Mouse (Mus musculus): ENCODE measurements at regions not wholly inside any gene's neighbourhood (a gene's known extent, or its start where the extent isn't known, plus 50 kb on each side); places are given as distances from the start of the nearest gene placed in this dataset.
A peak's percentile ranks its signal among the peaks of the same experiment; 100 is the strongest.

DNA sequence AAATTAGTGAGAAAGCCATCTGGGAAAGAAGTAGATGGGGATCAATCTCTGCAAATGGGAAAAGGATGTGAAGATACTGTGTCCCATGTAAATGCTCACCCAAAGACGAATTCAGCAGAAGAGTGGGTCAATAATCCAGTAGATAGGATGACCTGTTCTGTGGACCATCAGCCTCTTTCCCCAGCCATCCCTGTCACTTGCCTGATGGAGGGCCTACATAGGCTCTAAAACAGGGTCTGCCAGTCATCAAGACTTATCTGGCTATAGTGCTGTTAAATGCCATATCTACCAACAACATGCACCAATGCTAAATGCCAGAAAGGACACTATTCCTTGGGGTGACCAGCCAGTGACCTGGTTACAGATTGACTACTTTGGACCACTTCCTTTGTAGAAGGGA, 316.5 kb upstream of the Trpc7 start:
- no peak for DNase-seq (ENCODE audit: extremely low spot score in 1 of 2, low spot score in 1 of 2)

DNA sequence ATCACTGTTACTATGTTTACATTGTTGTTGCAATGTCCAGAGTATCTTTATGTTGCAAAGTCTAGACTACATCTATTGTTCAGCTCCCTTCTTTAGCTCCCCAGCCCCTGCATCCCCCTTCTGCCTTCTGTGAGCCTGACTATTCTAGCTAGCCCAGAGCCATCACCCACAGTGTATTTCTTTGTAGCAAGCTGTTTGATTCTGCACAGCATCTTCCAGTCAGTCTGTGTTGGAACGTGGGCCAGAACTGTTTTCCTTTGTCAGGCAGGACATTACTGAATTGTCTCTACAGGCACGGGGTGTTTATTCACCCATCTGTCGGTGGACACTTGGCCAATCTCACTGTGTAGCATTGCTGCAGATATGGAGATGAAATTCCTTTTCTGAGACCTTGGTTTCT, 295.4 kb upstream of the Trpc7 start:
- no peak for DNase-seq (ENCODE audit: extremely low spot score in 1 of 2, low spot score in 1 of 2)

DNA sequence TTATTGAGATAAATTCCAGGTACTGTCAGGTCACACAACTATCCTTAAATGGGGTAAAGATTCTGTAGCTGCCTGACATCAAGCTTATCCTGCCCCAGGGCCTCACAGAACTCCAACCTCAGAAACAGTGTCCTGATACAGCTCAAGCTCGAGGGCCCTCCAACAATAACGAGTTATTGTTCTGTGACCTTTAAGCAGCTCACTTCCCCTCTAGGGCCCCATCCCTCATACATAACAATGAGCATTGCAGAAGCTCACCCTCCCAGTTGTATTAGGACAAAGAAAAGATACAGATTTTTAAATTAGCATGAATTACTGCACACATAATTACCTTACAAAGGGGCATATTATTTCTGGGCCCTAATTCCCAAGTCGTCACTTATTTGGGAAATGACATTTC, 293.5 kb upstream of the Trpc7 start:
- no peak for DNase-seq (ENCODE audit: extremely low spot score in 1 of 2, low spot score in 1 of 2)

DNA sequence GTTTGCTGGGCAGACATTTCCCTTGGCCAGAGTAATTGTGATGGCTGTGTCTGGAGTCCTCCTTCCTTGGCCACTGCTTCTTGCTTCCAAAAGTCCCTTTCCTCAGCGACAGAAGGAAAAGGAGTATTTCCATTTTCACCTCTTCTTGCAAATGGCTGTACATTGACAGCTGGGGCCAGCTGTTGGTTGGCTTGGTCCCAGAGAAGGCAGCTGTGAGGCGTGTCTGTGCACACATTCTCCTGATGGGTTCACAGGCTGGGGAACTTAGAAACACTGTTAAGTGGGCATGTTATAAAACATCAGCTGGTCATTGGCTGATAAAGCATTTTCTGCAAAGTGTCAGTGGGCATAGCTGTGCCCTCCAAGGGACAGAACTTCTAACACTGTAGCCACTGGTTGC, 290.4 kb upstream of the Trpc7 start:
- no peak for DNase-seq (ENCODE audit: extremely low spot score in 1 of 2, low spot score in 1 of 2)

DNA sequence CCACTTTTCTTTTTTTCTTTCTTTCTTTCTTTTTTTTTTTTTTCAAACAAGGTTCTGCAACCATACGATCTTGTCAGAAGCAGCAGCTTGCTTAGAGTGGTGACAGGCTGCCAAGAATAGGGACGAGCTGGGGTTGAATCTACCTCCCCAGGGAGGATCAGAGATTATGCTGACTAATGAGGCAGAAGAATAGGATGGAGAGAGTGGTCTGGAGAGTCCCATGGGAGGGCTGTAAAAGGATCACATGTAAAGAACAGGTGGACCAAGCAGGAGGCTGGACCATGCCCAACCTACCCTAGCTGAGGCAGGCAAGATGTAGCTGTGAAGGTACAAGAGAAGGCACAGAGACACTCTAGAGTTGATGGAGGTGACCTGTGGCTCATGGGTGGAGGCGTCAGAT, 274.4 kb upstream of the Trpc7 start:
- DNase-seq (ENCODE audit: extremely low spot score in 1 of 2, low spot score in 1 of 2), result no peak

DNA sequence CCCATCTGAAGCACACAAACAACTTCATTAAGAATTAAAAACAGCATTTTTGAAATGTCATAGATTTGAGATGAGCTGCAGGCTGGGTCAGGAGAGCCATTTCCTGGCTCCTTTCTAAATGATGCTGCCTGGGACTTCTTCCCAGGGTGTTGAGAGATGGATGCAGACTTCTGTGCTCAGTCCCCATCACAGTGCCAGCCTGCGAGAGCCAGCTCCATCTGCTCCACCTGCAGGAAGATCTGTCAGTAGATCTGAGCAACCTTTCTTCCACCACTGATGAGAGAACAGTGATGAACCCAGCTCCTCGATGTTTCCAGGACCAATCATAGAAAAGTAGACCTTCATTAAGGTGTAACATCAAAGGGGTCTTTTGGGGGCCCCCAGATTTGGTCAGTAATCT, 273.8 kb upstream of the Trpc7 start:
- peak in 1 of 2 experiments; percentile 21 for DNase-seq (ENCODE audit: extremely low spot score in 1 of 2, low spot score in 1 of 2)

DNA sequence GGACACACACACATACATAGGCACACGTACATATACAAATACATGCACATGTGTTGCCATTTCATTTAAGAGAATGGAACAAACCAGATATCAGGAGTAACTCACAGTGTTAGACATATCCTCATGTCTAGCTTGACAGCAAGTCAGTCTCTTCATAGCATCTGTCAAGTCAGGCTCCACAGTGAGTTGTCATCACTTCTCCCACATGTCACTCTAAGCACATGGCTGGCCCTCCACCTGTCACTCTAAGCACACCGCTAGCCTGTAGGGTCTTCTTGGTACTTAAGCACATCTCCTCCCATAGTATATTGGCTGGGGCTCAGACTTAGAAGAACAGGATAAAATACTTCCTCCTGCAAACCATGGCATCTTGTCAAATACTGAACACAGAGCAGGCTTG, 269.6 kb upstream of the Trpc7 start:
- no peak for DNase-seq (ENCODE audit: extremely low spot score in 1 of 2, low spot score in 1 of 2)

DNA sequence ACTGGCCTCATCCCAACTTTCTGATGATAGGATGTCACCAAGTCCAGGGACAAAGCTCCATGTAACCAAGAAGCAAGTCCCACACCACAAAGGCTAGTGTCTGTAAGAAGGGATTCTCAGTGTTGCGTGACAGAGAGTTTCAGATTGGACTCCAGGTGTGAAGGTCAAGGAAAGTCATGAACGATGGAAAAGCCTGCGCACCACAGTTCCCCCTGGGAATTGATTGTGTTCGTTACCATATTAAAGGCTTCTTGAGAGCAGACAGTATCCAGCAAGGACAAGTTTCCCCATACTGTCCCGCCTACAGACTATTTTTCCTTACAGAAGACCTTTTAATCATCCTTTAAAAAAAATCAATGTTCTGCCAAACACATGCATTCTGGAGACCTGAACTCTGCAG, 257.0 kb upstream of the Trpc7 start:
- DNase-seq (ENCODE audit: extremely low spot score in 1 of 2, low spot score in 1 of 2), result no peak

DNA sequence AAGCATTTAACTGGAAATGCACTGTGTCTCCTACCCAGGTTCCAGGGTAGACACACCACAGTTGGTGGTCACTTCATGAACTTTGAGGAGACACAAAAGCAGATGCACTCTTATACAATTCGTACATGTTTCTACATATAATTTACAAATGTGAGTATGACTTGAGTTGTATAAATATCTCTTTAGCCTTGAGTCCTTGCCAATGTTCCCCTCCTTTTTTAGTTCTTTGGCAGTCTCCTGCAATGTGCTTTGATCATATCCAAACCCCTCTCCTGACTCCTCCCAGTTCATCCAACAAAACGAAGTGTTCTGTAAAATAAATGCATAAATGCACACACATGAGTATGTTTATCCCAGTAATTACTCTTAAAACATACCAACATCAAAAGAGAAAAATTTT, 251.8 kb upstream of the Trpc7 start:
- no peak for DNase-seq (ENCODE audit: extremely low spot score in 1 of 2, low spot score in 1 of 2)

DNA sequence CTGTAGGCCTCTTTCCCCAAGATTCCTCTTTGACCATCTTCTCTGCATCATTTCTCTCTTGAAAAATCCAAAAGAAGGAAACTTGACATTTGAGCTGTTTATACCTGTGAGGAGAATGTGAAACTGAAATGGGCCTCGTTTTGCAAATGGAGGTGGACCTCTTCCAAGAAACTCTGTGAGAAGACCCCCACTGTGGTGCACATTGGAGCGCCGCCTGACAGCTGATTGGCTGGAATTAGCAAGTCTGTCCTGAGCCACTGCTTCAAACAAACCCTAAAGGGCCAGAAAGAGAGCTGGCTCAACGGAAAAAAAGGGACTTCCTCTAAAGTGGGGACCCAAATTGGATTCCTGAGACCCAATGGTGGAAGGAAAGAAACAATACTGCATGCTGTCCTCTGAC, 250.9 kb upstream of the Trpc7 start:
- no peak for DNase-seq (ENCODE audit: extremely low spot score in 1 of 2, low spot score in 1 of 2)

DNA sequence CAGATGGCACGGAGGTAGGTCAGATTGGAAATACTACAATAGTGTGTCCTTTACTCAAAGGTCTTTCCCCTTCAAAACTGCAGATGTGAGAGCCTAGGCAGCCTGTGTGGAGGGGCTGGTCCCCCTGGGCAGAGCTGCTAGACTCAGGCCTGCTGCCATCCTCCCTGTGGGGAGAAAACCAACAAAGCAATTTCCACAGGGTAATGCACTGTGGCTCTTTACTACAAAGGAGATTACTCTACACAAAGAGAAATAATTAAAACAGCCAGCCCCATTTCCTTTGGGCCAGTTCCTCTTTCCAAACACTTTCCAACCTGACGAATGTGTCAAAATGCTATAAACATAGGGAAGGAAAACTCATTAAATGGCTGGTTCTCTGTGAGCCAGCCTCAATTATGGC, 250.0 kb upstream of the Trpc7 start:
- no peak for DNase-seq (ENCODE audit: extremely low spot score in 1 of 2, low spot score in 1 of 2)

DNA sequence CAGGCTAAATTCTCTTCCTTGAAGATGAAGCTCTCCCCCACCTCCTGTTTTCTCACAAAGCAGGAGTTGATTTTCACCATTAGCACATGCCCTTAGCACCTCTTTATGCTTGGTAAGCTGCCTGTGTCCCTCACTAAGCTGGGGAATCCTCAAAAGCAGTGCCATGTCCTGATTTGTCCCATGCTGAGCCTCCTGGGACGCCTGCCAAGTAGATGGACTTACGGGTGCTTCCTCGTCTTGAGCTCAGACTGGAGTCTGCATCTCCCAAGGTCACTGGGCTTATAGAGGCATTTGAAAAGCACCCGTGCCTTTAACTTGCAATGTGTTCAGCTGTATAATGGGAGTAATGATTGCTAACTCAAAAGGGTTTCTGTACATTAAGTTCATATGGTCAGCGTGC, 247.1 kb upstream of the Trpc7 start:
- DNase-seq (ENCODE audit: extremely low spot score in 1 of 2, low spot score in 1 of 2), result no peak

DNA sequence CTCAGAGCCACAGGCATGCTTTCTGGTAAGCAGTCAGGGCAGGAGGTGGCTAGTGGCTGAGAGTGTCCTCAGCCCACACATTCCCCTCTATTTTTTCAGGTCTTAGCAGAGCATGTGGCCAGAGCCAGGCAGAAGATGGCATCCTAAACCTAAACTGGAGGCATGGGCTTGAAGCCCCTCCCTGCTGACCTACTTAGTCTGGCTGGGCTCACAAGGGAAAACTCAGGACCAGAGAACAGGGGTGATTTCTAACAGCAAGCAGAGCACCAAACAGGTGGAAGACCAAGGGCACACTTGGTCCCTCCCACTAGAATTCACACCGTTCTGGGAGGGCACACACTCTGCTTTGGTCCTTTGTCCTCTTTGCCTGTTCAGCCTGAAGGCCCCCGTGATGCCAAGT, 246.6 kb upstream of the Trpc7 start:
- no peak for DNase-seq (ENCODE audit: extremely low spot score in 1 of 2, low spot score in 1 of 2)

DNA sequence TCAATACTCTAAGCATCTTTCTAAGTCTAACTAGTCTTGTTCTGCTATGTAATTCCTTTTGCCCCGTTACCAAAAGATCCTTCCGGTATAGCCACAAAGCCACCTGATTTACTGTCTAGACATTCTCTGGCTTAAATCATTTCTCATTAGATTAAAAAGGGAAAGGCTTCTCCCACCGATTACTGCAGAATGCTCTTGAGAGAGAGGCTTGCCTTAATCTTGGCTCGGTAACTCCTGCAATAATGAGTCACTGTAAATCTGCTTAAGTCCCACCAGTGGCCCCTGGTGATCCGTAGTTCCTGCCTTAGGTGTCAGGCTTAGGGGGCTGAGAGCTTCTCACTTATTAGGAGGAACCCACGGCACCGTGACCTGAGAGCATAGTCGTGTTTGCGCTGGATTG, 220.1 kb upstream of the Trpc7 start:
- DNase-seq (ENCODE audit: extremely low spot score in 1 of 2, low spot score in 1 of 2), result no peak

DNA sequence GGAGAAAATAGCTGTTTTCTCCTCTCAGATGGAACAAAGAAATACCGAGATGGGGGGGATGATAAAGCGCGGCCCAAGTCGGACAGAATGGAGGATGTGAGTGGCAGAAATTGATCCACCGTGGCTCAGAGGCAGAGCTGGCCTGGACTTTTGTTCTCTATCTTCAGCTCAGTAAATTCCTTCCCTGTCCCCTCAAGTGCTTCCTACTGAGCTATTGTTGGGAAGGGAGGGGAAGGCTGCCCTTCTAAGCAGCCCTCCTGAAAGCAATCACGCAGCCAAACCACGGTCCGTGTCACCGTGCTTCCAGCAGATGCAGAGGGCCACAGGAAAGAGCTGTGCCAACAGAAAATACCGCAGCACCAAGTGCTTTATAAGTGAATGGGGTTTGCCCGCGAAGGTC, 212.2 kb upstream of the Trpc7 start:
- DNase-seq (ENCODE audit: extremely low spot score in 1 of 2, low spot score in 1 of 2), result no peak

DNA sequence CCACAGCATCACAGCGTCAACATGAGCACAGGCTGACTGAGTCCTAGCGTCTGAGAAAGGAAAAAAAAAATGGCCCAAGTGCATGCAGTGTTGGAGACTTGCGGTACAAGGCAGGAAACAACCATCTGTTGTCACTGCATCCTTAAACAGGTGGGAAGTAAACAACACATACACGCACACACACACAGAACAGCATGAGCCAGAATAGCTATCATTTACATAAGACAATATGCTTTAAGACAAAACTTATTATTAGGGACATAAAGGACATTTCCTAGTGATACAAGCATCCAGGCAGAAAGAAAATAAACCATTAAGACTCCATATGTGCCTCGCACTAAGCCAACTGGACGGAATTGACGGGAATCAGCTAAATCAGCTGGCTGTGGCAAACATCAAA, 203.8 kb upstream of the Trpc7 start:
- DNase-seq (ENCODE audit: extremely low spot score in 1 of 2, low spot score in 1 of 2), result no peak

DNA sequence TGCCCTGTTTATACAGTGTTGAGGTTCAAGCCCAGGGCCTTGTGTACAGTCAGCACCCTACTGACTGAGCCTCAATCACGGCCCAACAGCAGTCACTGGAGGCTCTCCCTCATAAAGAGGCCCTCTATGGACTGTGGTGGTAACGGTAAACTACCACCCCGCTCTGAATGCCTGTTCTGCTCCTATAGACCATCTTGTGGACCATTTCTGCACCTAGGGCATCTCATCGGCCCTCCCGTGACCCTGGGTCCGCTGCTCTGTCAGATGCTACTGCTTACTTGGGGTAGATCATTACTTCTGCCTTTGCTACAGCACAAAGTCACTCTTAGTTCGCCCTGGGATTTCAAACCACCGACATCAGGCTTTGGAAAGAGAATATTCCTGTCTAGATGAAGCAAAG, 196.1 kb upstream of the Trpc7 start:
- no peak for DNase-seq (ENCODE audit: extremely low spot score in 1 of 2, low spot score in 1 of 2)

DNA sequence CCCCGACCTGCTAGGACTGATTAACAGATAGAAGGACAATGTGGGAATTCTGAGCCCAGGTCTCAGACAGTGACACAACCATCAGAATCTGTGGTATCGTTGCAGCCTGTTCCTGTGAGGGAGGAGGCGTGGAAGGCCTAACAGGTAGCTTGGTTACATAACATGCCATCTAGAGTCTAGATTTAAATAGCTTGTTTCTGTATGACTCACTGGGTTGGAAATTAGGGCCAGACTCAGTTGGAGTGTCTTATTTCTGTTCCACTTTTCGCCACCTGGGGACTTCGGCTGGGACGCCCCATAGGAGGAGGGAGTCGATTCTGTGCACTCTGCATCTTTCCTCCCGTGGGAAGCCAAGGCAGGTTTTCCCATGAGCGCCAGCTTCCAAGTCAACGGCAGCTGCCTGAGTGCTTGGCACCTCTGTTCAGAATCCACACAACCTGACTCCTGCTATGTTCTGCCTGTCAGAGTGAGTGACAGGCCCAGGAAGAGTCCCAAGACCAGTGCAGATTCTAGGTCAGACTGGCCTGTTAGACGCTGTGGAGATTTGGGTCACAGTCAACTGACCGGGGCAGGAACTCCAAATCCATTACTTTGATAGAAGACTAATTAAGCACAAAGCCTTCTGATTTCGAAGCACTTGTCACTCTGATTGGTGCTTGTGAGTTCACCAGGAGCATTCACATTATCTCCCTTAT, 193.7 kb upstream of the Trpc7 start:
- DNase-seq (ENCODE audit: extremely low spot score in 1 of 2, low spot score in 1 of 2), result peak; percentile 49 to 70

DNA sequence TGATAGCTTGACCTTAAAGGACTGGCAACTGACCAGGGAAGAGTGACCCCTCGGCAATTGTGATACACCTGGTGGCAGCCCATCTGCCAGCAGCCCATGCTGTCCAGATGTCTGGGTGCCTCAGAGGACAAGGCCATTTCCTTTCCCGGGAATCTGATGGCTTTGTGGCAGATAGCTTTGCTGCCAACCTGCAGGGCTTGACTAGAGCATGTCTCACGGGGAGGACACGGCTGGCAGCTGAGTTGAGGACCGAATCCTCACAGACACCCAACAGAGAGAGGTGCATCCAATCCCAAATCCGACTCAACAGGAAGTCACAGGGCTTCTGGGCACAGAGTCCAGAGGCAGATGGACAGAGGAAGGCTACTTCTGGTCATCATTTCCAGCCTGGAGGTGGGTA, 192.2 kb upstream of the Trpc7 start:
- no peak for DNase-seq (ENCODE audit: extremely low spot score in 1 of 2, low spot score in 1 of 2)

DNA sequence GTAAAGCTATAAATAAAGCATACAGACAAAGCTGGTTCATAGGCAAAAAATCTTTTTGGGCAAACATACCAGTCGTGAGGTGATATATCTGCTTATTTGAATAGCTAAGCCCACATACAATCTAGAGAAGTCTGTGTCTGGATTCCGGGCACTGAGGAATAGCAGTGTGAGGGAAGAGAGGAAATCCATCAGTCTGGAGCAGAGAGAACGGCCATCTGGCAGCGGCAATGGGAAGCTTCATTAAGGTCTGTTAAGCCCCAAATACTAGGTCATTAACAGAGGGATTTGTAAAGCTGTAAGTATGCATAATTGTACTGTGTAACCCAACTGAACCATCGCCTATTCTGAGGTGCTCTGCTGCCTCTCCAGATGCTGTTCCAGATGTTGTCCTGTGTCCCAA, 191.6 kb upstream of the Trpc7 start:
- DNase-seq (ENCODE audit: extremely low spot score in 1 of 2, low spot score in 1 of 2), result no peak

DNA sequence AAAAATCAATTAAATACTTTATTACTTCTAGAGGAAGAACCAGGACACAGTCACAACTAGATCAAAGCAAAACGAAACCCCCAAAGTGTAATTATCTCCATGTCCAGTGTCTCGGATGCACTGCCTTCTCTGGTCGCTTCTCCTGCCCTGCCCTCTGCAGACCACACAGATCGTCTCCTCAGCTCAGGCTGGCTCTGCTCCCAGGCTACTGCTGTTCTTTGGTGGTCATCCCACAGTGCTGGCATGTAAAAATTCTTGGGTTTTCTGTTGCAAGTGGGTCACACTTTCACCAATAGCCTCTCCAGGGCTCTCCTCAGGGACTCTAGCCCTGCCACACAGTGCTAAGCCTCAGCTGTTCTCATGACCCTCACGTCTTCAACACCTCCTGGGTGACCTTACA, 188.0 kb upstream of the Trpc7 start:
- DNase-seq (ENCODE audit: extremely low spot score in 1 of 2, low spot score in 1 of 2), result no peak

DNA sequence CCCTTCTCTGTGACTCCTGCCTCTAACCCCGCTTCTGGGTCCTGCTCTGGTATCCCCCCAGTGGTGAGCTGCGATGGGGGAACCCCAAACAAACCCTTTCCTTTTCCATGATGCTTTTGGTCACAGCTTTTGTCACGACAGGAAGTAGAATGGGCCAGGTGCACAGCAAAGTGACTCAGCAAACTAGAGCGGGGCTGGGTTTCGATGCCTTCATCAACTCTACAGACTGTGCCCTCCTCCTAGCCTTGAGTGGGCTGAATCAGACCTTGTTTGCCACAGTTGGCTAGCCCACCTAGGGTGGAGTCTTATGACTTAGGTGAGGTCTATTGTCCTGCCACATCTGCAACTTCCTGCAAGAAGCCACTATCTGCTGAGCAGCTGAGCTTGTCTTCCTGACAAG, 174.7 kb upstream of the Trpc7 start:
- no peak for DNase-seq (ENCODE audit: extremely low spot score in 1 of 2, low spot score in 1 of 2)

DNA sequence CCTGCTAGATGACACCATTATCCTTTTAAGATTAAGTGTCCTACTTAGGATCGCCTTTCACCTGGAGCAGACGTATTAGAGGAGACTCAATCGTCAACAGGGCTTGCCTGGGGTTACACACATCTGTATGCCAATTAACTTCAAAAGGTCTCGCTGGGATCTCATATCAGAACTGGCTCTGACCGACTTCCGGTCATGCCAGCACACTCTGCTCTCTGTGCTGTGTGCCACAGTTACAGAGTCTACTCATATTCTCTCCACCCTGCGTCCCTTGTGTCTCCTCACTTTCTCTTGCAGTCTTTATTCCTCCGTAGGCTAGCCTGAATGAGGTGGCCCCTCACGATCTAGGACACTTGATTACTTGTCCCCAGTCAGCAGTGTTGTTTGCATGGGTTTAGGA, 165.9 kb upstream of the Trpc7 start:
- no peak for DNase-seq (ENCODE audit: extremely low spot score in 1 of 2, low spot score in 1 of 2)

Data from frontal cortex, adult 2 months (tissue).